Mouse (Mus musculus) forebrain, embryonic 10.5 days (tissue): Measurements from ENCODE around the gene Flnb. TPM values are rescaled to one million over a fixed set of nuclear protein-coding genes. Genes with fewer than 3 reads are reported as not detected.

Experiments used
- DNase-seq: peaks from one replicate; pipeline ENCODE4 v3.0.0-alpha.2; 2017; ENCODE audit warnings: low spot score; ENCODE audit errors: extremely low spot score
- H3K27ac ChIP-seq: fragments of 300-500 bp; sonication (generic); 2 replicates; pipeline ENCODE4 v1.5.1; 2016; ENCODE audit warnings: mild to moderate bottlenecking
- H3K27me3 ChIP-seq: fragments of 300-500 bp; sonication (generic); 2 replicates; pipeline ENCODE4 v1.6.1; 2016; ENCODE audit warnings: mild to moderate bottlenecking; ENCODE audit not compliant: poor library complexity, severe bottlenecking
- H3K36me3 ChIP-seq: fragments of 300-500 bp; sonication (generic); replicated peaks from 2 replicates; pipeline ENCODE4 v1.6.1; 2016; ENCODE audit warnings: mild to moderate bottlenecking, moderate library complexity
- H3K4me1 ChIP-seq: fragments of 300-500 bp; sonication (generic); 2 replicates; pipeline ENCODE4 v1.6.1; 2016
- H3K4me3 ChIP-seq: fragments of 300-500 bp; sonication (generic); 2 replicates; pipeline ENCODE4 v1.5.1; 2016; ENCODE audit warnings: mild to moderate bottlenecking, moderate library complexity
- H3K9me3 ChIP-seq: fragments of 300-500 bp; sonication (generic); 2 replicates; pipeline ENCODE4 v1.6.1; 2016; ENCODE audit warnings: mild to moderate bottlenecking, moderate library complexity
- WGBS: fragments of 180-500 bp; shearing (Covaris S2); methylation state at CpG from one replicate; pipeline ENCODE4 v1.1.7; 2016; 5-methylcytosine and 5-hydroxymethylcytosine counted together
- polyA plus RNA-seq: library from polyadenylated mRNA; unstranded; fragments of >200 nt; fragmentation: Nextera tagmentation; extraction: Ambion mirVana; gene quantifications from 2 replicates; pipeline ENCODE4 v1.2.1, GENCODE M21; 2016

The Flnb gene
- polyA plus RNA-seq, 1 experiment from 2014 or later: 22.9 TPM

DNA sequence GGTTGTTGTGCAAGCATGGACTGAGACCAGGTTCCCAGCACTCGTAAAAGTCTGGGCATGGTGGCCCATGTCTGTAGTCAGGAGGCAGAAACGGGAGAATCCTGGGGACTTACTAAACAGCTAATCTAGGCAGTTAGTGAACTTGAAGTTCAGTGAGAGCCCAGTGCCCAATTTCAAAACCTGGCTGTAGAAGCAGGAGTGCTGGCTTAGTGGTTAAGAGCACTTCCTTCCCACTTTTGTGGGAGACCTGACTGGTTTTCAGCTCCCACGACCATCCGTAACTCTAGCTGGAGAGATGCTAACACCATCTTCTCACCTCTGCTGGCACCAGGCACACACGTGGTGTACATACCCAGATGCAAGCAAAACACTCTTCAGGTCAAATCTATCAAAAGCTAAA is 103.7 kb downstream of the Flnb start:
- Histone ChIP-seq H3K9me3 (no peaks in the 10 kb centered on the region), H3K36me3 (peaks cover 97% of the 10 kb centered on the region), H3K4me1 (no peaks in the 10 kb centered on the region), H3K27me3 (no peaks in the 10 kb centered on the region), H3K27ac (no peak overlapping the region), H3K4me3 (no peak overlapping the region)
- 94% methylated on average over 5 of the region's 5 CpGs for WGBS
- DNase-seq: no peak

- H3K4me3 ChIP-seq: no peak overlapping the region
- no peaks in the 10 kb centered on the region for H3K27me3 ChIP-seq
- DNase-seq: no peak
- peaks cover 96% of the 10 kb centered on the region for H3K36me3 ChIP-seq
- H3K4me1 ChIP-seq: no peaks in the 10 kb centered on the region
- H3K9me3 ChIP-seq: no peaks in the 10 kb centered on the region
- no peak overlapping the region for H3K27ac ChIP-seq
Measured at GRCm38 (mm10) chr14:7923635-7924034, 105.9 kb downstream of the Flnb start.

GRCm38 (mm10) chr14:7928362-7928761 is 110.6 kb downstream of the Flnb start:
- 82% methylated on average over 1 of the region's 1 CpGs for WGBS

DNA sequence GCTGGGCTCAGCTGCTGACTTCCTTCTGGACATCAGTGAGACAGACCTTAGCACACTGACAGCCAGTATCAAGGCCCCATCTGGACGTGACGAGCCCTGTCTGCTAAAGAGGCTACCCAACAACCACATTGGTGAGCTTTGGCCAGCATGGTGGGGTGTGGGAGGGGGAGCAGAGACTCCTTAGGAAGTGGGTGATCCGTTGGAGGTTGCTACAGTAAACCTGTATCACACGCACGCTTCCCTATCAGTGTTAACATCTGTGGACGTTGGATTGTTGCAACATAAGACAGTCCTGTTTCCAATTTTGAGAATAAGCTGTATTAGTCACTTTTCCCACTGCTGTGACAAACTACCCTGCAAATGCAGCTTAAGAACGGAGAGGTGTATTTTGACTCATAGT is 111.3 kb downstream of the Flnb start:
- H3K36me3 ChIP-seq: peaks cover 98% of the 10 kb centered on the region
- no peaks in the 10 kb centered on the region for H3K4me1 ChIP-seq
- no peak overlapping the region for H3K4me3 ChIP-seq
- no peak overlapping the region for H3K27ac ChIP-seq
- H3K9me3 ChIP-seq: no peaks in the 10 kb centered on the region
- no peaks in the 10 kb centered on the region for H3K27me3 ChIP-seq
- 90% methylated on average over 7 of the region's 7 CpGs for WGBS
- DNase-seq: no peak

More at GRCm38 (mm10) chr14:7928362-7928761, 110.6 kb downstream of the Flnb start:
- no peak overlapping the region for H3K27ac ChIP-seq
- no peak for DNase-seq
- H3K36me3 ChIP-seq: peaks cover 98% of the 10 kb centered on the region
- no peaks in the 10 kb centered on the region for H3K4me1 ChIP-seq
- no peak overlapping the region for H3K4me3 ChIP-seq
- H3K27me3 ChIP-seq: no peaks in the 10 kb centered on the region
- H3K9me3 ChIP-seq: no peaks in the 10 kb centered on the region

GRCm38 (mm10) chr14:7932151-7932550 is 114.4 kb downstream of the Flnb start:
- DNase-seq: no peak
- no peak overlapping the region for H3K27ac ChIP-seq
- H3K4me1 ChIP-seq: peaks cover 5% of the 10 kb centered on the region
- WGBS: 93% methylated on average over 4 of the region's 4 CpGs
- H3K9me3 ChIP-seq: no peaks in the 10 kb centered on the region
- H3K4me3 ChIP-seq: no peak overlapping the region
- no peaks in the 10 kb centered on the region for H3K27me3 ChIP-seq
- H3K36me3 ChIP-seq: peaks cover 98% of the 10 kb centered on the region

DNA sequence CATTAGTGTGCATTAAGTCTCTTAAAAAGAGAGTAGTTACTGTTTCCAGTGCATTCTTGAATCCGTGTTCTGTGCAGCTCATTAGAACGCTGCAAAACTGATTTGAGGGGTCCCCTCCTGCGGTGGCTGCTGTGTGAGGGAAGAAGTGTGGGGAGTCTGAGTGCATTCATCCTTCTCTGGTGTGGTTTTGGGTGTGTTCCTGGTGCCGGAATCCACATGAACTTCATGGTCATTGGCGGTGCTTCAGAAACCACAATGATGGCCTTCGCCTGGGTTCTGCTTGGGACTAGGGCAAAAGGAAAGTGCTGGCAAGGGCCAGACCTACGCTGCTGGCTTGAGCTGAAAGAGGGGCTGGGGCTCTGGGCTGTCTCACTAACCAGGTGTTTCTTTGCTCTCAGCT is 116.4 kb downstream of the Flnb start:
- Histone ChIP-seq H3K4me1 (peaks cover 6% of the 10 kb centered on the region), H3K27me3 (no peaks in the 10 kb centered on the region), H3K4me3 (no peak overlapping the region), H3K9me3 (no peaks in the 10 kb centered on the region), H3K36me3 (peaks cover 91% of the 10 kb centered on the region), H3K27ac (no peak overlapping the region)
- no peak for DNase-seq
- 94% methylated on average over 7 of the region's 7 CpGs for WGBS

DNA sequence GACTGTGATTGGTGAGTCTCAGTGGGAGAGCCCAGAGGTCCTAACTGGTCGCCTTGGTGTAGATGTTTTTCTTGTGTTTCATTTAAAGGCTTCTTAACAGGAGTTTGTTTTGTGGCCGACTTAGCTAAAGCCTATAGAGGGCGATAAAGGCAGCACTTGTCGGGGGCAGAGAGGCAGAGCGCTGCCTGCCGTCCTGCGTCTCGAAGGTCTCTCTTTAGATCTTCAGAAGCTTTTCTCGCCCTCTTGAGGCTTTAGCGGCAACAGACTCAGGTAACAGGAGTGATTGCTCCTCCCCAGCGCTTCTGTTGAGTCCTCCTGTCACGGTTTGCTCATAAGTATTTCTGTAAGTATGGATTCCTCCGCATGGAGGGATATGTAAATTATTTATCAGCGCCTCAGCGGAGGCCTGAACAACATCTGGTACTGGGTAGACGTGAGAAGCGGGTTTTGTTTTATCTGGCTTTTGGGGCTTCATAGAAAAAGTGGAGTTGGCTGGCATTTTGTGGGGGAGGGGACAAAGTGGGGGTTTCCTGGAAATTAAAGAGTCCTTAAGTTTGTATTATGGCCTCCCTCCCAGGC is 119.4 kb downstream of the Flnb start:
- no peaks in the 10 kb centered on the region for H3K9me3 ChIP-seq
- no peak overlapping the region for H3K27ac ChIP-seq
- peaks cover 91% of the 10 kb centered on the region for H3K36me3 ChIP-seq
- no peaks in the 10 kb centered on the region for H3K27me3 ChIP-seq
- H3K4me1 ChIP-seq: peaks cover 9% of the 10 kb centered on the region
- 27% methylated on average over 17 of the region's 17 CpGs for WGBS
- H3K4me3 ChIP-seq: no peak overlapping the region
- peak; percentile 40 for DNase-seq

DNA sequence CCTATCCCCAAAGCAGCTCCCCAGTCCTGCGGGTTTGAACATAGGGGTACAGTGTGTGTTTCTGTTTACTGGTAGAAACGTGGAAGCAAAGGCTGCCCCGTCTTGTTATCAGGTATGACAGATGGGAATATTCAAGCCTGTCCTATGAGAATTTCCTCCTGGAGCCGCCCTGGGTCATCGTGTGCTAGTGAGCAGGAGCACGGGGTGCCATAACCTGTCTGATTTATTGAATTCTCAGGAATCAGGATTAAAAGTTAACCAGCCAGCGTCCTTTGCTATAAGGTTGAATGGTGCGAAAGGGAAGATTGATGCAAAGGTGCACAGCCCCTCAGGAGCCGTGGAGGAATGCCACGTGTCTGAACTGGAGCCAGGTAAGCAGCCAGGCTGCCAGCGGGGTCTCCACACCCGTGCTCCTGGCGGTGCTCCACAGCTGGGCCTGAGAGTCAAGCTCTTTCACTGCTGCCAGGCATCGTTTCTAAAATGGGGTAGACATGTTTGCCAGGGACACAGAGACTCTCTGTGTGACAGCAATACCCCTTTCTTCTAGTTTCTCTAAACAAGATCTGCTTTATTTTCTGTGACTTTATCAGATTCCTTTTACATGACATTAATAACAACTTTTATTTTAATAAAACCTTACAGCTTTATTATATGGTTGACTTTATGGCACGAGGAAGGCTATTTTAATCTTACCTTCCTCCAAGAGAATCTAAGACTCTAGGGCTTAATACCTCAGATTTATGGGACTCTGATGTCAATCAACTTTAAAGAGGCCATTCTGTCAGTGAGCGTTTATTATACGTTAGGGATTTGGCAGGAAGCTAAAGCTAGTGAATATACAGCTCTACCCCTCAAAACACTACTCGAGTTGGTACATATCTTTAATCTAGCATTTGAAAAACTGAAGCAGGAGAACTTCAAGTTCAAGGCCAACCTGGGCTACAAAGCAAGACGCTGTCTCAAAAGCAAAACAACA is 121.3 kb downstream of the Flnb start:
- WGBS: 91% methylated on average over 19 of the region's 19 CpGs
- H3K36me3 ChIP-seq: peaks cover 90% of the 10 kb centered on the region

GRCm38 (mm10) chr14:7941413-7941812 is 123.7 kb downstream of the Flnb start:
- H3K36me3 ChIP-seq: peaks cover 90% of the 10 kb centered on the region
- peaks cover 17% of the 10 kb centered on the region for H3K4me1 ChIP-seq
- no peak overlapping the region for H3K27ac ChIP-seq
- H3K27me3 ChIP-seq: no peaks in the 10 kb centered on the region
- DNase-seq: no peak
- 83% methylated on average over 5 of the region's 5 CpGs for WGBS
- H3K9me3 ChIP-seq: no peaks in the 10 kb centered on the region
- no peak overlapping the region for H3K4me3 ChIP-seq

More for the DNA sequence above, 121.3 kb downstream of the Flnb start:
- Histone ChIP-seq H3K4me3 (no peak overlapping the region), H3K27ac (no peak overlapping the region), H3K4me1 (peaks cover 13% of the 10 kb centered on the region), H3K27me3 (no peaks in the 10 kb centered on the region), H3K9me3 (no peaks in the 10 kb centered on the region)
- no peak for DNase-seq

DNA sequence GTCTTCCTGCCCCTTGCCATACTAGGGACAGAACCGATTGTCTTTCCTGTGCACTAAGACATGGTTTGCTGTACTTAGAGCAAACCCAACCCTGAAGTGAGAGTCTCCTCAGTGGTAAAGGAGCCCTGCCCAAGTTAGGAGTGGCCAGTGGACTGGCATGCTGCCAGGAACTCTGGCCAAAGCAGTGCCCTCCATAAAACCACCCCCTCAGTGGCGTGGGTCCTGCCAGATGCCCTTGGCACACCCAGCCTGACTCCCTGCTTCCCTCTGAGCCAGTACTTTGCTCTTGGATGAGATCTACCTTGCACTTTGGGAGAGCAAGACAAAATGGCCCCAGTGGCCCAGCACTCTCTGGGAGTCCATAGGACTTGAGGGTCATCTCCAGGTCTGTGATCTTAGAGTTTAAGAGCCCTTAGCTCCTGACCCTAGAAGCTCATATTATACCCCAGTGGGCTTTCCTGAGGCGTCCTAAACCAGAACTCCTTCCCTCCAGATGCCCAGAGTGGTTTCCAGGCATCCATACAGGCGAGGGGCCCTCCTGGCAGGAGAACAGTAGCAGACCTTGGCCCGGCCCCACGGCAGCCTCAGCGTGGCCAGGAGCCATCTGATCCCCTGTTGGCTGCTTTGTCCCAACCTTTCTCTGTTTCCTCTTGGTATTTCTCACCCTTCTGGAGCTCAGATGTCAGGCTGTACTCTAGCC is 125.5 kb downstream of the Flnb start:
- DNase-seq: no peak
- no peaks in the 10 kb centered on the region for H3K9me3 ChIP-seq
- H3K27ac ChIP-seq: peak overlapping the region; percentile 17; the same call in 1 of the 2 replicates
- no peak overlapping the region for H3K4me3 ChIP-seq
- no peaks in the 10 kb centered on the region for H3K27me3 ChIP-seq
- H3K36me3 ChIP-seq: peaks cover 92% of the 10 kb centered on the region
- peaks cover 11% of the 10 kb centered on the region; the same call in 1 of the 2 replicates for H3K4me1 ChIP-seq
- WGBS: 85% methylated on average over 7 of the region's 7 CpGs

GRCm38 (mm10) chr14:7943801-7944135 is 126.0 kb downstream of the Flnb start:
- peaks cover 95% of the 10 kb centered on the region for H3K36me3 ChIP-seq
- no peak for DNase-seq
- no peaks in the 10 kb centered on the region for H3K9me3 ChIP-seq
- H3K27me3 ChIP-seq: no peaks in the 10 kb centered on the region
- H3K27ac ChIP-seq: peak overlapping the region; percentile 17; the same call in 1 of the 2 replicates
- H3K4me1 ChIP-seq: peaks cover 11% of the 10 kb centered on the region; the same call in 1 of the 2 replicates
- no peak overlapping the region for H3K4me3 ChIP-seq
- 92% methylated on average over 3 of the region's 3 CpGs for WGBS

- H3K4me3 ChIP-seq: no peak overlapping the region
- peaks cover 95% of the 10 kb centered on the region for H3K36me3 ChIP-seq
- H3K4me1 ChIP-seq: peaks cover 11% of the 10 kb centered on the region; the same call in 1 of the 2 replicates
- H3K27me3 ChIP-seq: no peaks in the 10 kb centered on the region
- 62% methylated on average over 8 of the region's 8 CpGs for WGBS
- H3K9me3 ChIP-seq: no peaks in the 10 kb centered on the region
- DNase-seq: no peak
- no peak overlapping the region for H3K27ac ChIP-seq
Measured at GRCm38 (mm10) chr14:7944349-7945039, 126.7 kb downstream of the Flnb start.
